Mouse (Mus musculus): ENCODE measurements at regions not wholly inside any gene's neighbourhood (a gene's known extent, or its start where the extent isn't known, plus 50 kb on each side); places are given as distances from the start of the nearest gene placed in this dataset.

GRCm38 (mm10) chr12:96226446-96226845 lies 534.4 kb downstream of the Flrt2 start:
- no peak for DNase-seq

GRCm38 (mm10) chr12:96228714-96229113 lies 536.7 kb downstream of the Flrt2 start:
- DNase-seq = no peak

GRCm38 (mm10) chr12:96235510-96235909 lies 543.5 kb downstream of the Flrt2 start:
- no peak for DNase-seq

- DNase-seq = no peak
These were observed 544.0 kb downstream of the Flrt2 start for GRCm38 (mm10) chr12:96235996-96236525.

GRCm38 (mm10) chr12:96239642-96240041 lies 547.6 kb downstream of the Flrt2 start:
- DNase-seq = no peak

- DNase-seq = no peak
These were observed 570.0 kb downstream of the Flrt2 start for GRCm38 (mm10) chr12:96261978-96262377.

GRCm38 (mm10) chr12:96275894-96276293 lies 583.9 kb downstream of the Flrt2 start:
- no peak for DNase-seq

GRCm38 (mm10) chr12:96311137-96311536 lies 619.1 kb downstream of the Flrt2 start:
- peak; percentile 82 to 86 for DNase-seq

- no peak for DNase-seq
These were observed 631.2 kb downstream of the Flrt2 start for GRCm38 (mm10) chr12:96323061-96323786.

- DNase-seq = no peak
These were observed 659.1 kb downstream of the Flrt2 start for GRCm38 (mm10) chr12:96351143-96351542.

GRCm38 (mm10) chr12:96378924-96379323 lies 686.9 kb downstream of the Flrt2 start:
- no peak for DNase-seq

- DNase-seq = no peak
These were observed 727.1 kb downstream of the Flrt2 start for GRCm38 (mm10) chr12:96419104-96419503.

- DNase-seq = no peak
These were observed 727.5 kb downstream of the Flrt2 start for GRCm38 (mm10) chr12:96419567-96419966.

GRCm38 (mm10) chr12:96427589-96427988 lies 735.6 kb downstream of the Flrt2 start:
- no peak for DNase-seq

GRCm38 (mm10) chr12:96442546-96442945 lies 750.5 kb downstream of the Flrt2 start:
- peak; percentile 16 to 32 for DNase-seq

GRCm38 (mm10) chr12:96453374-96453773 lies 761.3 kb downstream of the Flrt2 start:
- no peak for DNase-seq

GRCm38 (mm10) chr12:96476344-96476743 lies 784.3 kb downstream of the Flrt2 start:
- no peak for DNase-seq

GRCm38 (mm10) chr12:96488448-96488960 lies 796.5 kb downstream of the Flrt2 start:
- DNase-seq = peak in 1 of 2 experiments; percentile 3

GRCm38 (mm10) chr12:96509658-96510057 lies 817.6 kb downstream of the Flrt2 start:
- no peak for DNase-seq

- DNase-seq = no peak
These were observed 866.8 kb downstream of the Flrt2 start for GRCm38 (mm10) chr12:96558824-96559223.

- no peak for DNase-seq
These were observed 902.8 kb downstream of the Flrt2 start for GRCm38 (mm10) chr12:96594845-96595244.

GRCm38 (mm10) chr12:96615134-96615533 lies 923.1 kb downstream of the Flrt2 start:
- no peak for DNase-seq

- DNase-seq = no peak
These were observed 923.8 kb downstream of the Flrt2 start for GRCm38 (mm10) chr12:96615850-96616249.

- no peak for DNase-seq
These were observed 925.2 kb downstream of the Flrt2 start for GRCm38 (mm10) chr12:96617226-96617625.

All from cerebellum, postnatal 10 days (tissue).